Mouse (Mus musculus) forebrain, embryonic 13.5 days (tissue): Measurements from ENCODE around the gene Agap1. TPM values are rescaled to one million over a fixed set of nuclear protein-coding genes. Genes with fewer than 3 reads are reported as not detected.

Experiments used
- ATAC-seq: fragments of 200-750 bp; cut with Nextera tagmentation; 2 replicates; pipeline ENCODE4 v1.8.0; 2017
- H3K27ac ChIP-seq: fragments of 300-500 bp; sonication (generic); 2 replicates; pipeline ENCODE4 v1.5.1; 2015; ENCODE audit warnings: inconsistent platforms, mild to moderate bottlenecking, moderate library complexity
- H3K27me3 ChIP-seq: fragments of 300-500 bp; sonication (generic); 2 replicates; pipeline ENCODE4 v1.6.1; 2015; ENCODE audit warnings: mild to moderate bottlenecking, inconsistent platforms
- H3K36me3 ChIP-seq: fragments of 300-500 bp; sonication (generic); 2 replicates; pipeline ENCODE4 v1.6.1; 2015; ENCODE audit warnings: mild to moderate bottlenecking, inconsistent platforms; ENCODE audit not compliant: poor library complexity, severe bottlenecking
- H3K4me1 ChIP-seq: fragments of 300-500 bp; sonication (generic); 2 replicates; pipeline ENCODE4 v1.6.1; 2015; ENCODE audit warnings: inconsistent platforms
- H3K4me2 ChIP-seq: fragments of 300-500 bp; sonication (generic); 2 replicates; pipeline ENCODE4 v1.6.1; 2015; ENCODE audit warnings: inconsistent platforms, mild to moderate bottlenecking, moderate library complexity
- H3K4me3 ChIP-seq: fragments of 300-500 bp; sonication (generic); 2 replicates; pipeline ENCODE4 v1.5.1; 2015; ENCODE audit warnings: mild to moderate bottlenecking, inconsistent platforms
- H3K9ac ChIP-seq: fragments of 300-500 bp; sonication (generic); 2 replicates; pipeline ENCODE4 v1.6.1; 2015; ENCODE audit warnings: mild to moderate bottlenecking, inconsistent platforms
- H3K9me3 ChIP-seq: fragments of 300-500 bp; sonication (generic); replicated peaks from 2 replicates; pipeline ENCODE4 v1.6.1; 2016; ENCODE audit warnings: inconsistent platforms
- WGBS: fragments of 180-500 bp; shearing (Covaris S2); methylation state at CpG from one replicate; pipeline ENCODE4 v1.1.7; 2015; 5-methylcytosine and 5-hydroxymethylcytosine counted together
- polyA plus RNA-seq: library from polyadenylated mRNA; unstranded; fragments of >200 nt; fragmentation: Nextera tagmentation; extraction: Ambion mirVana; gene quantifications from 2 replicates; pipeline ENCODE4 v1.2.1, GENCODE M21; 2015

Gene Agap1
- polyA plus RNA-seq, 1 experiment from 2014 or later = 25.4 TPM

GRCm38 (mm10) chr1:89922883-89923641, 468.5 kb downstream of the Agap1 start:
- H3K9ac ChIP-seq = no peak overlapping the region
- peak overlapping the region; percentile 24 for H3K4me2 ChIP-seq
- no peaks in the 10 kb centered on the region for H3K36me3 ChIP-seq
- H3K4me1 ChIP-seq = peaks cover 41% of the 10 kb centered on the region
- peaks cover 100% of the 10 kb centered on the region for H3K27me3 ChIP-seq
- H3K4me3 ChIP-seq = 0 out of 2 replicates have a peak overlapping the region, but pooled peaks have one; percentile 12
- H3K27ac ChIP-seq = no peak overlapping the region
- H3K9me3 ChIP-seq = no peaks in the 10 kb centered on the region
- ATAC-seq = no peak
- WGBS = under 1% methylated on average over 39 of the region's 41 CpGs

DNA sequence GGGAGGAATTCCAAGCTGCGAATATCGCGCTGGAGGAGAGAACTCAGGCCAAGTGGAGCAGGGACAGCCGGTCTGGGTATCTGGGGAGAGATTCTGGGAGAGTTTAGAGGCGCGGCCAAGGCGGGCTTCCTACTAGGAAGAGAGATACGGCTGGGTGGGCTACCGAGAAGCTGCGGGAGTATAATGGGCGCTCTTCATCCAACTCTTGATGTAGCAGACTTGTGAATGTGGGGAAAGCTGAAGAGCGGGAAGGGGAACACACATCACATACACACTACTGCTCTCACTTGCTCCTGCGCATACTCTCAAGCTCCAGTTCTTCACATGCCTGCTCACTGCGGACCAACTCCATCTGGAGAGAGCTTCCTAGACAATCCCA, 469.0 kb downstream of the Agap1 start:
- WGBS = 3% methylated on average over 14 of the region's 14 CpGs
- peak overlapping the region; percentile 24 for H3K4me2 ChIP-seq
- no peaks in the 10 kb centered on the region for H3K36me3 ChIP-seq
- no peak overlapping the region for H3K27ac ChIP-seq
- no peak overlapping the region for H3K4me3 ChIP-seq
- peaks cover 100% of the 10 kb centered on the region for H3K27me3 ChIP-seq
- peaks cover 42% of the 10 kb centered on the region for H3K4me1 ChIP-seq
- no peak overlapping the region for H3K9ac ChIP-seq
- H3K9me3 ChIP-seq = no peaks in the 10 kb centered on the region
- no peak for ATAC-seq

- H3K9me3 ChIP-seq = no peaks in the 10 kb centered on the region
- 8% methylated on average over 12 of the region's 12 CpGs for WGBS
- H3K36me3 ChIP-seq = no peaks in the 10 kb centered on the region
- no peak for ATAC-seq
- peaks cover 100% of the 10 kb centered on the region for H3K27me3 ChIP-seq
- H3K9ac ChIP-seq = no peak overlapping the region
- no peak overlapping the region for H3K27ac ChIP-seq
- H3K4me1 ChIP-seq = peaks cover 58% of the 10 kb centered on the region
- peak overlapping the region; percentile 3; the same call in 1 of the 2 replicates for H3K4me3 ChIP-seq
- peak overlapping the region; percentile 11 for H3K4me2 ChIP-seq
Observed at GRCm38 (mm10) chr1:89925501-89926190, 471.0 kb downstream of the Agap1 start.

GRCm38 (mm10) chr1:89926583-89927060, 472.0 kb downstream of the Agap1 start:
- Histone ChIP-seq H3K9ac (0 out of 2 replicates have a peak overlapping the region, but pooled peaks have one; percentile 8), H3K4me3 (peak overlapping the region; percentile 42; the same call in 1 of the 2 replicates), H3K9me3 (no peaks in the 10 kb centered on the region), H3K27ac (no peak overlapping the region), H3K4me2 (peak overlapping the region; percentile 11), H3K36me3 (no peaks in the 10 kb centered on the region), H3K27me3 (peaks cover 100% of the 10 kb centered on the region), H3K4me1 (peaks cover 68% of the 10 kb centered on the region)
- no peak for ATAC-seq
- WGBS = 4% methylated on average over 9 of the region's 9 CpGs

GRCm38 (mm10) chr1:89927061-89927661, 472.6 kb downstream of the Agap1 start:
- Histone ChIP-seq H3K27ac (no peak overlapping the region), H3K9ac (0 out of 2 replicates have a peak overlapping the region, but pooled peaks have one; percentile 41), H3K9me3 (no peaks in the 10 kb centered on the region), H3K4me2 (peak overlapping the region; percentile 11), H3K27me3 (peaks cover 100% of the 10 kb centered on the region), H3K36me3 (no peaks in the 10 kb centered on the region), H3K4me3 (peak overlapping the region; percentile 42), H3K4me1 (peaks cover 73% of the 10 kb centered on the region)
- ATAC-seq = no peak
- WGBS = 1% methylated on average over 36 of the region's 36 CpGs

DNA sequence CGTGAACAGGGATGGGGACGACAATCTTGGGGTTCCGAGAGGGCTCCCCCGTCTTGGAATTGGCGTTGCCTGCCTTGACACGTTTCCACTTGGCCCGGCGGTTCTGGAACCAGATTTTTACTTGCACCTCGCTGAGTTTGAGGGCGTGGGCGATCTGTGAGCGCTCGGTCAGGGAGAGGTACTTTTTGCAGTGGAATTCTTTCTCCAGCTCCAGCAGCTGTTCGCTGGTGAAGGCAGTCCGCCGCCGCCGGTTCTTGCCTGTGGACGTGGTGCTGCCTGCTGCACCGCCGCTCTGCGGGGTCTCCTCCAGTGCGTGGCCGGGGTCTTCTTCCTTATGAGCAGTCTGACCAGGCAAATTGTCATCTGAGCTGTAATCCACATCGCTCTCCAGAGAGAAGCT, 474.1 kb downstream of the Agap1 start:
- Histone ChIP-seq H3K4me2 (peak overlapping the region; percentile 12), H3K36me3 (no peaks in the 10 kb centered on the region), H3K27ac (no peak overlapping the region), H3K9me3 (no peaks in the 10 kb centered on the region), H3K4me3 (peak overlapping the region; percentile 42), H3K27me3 (peaks cover 100% of the 10 kb centered on the region), H3K9ac (peak overlapping the region; percentile 6; the same call in 1 of the 2 replicates), H3K4me1 (peaks cover 74% of the 10 kb centered on the region)
- ATAC-seq = no peak
- 3% methylated on average over 25 of the region's 25 CpGs for WGBS

DNA sequence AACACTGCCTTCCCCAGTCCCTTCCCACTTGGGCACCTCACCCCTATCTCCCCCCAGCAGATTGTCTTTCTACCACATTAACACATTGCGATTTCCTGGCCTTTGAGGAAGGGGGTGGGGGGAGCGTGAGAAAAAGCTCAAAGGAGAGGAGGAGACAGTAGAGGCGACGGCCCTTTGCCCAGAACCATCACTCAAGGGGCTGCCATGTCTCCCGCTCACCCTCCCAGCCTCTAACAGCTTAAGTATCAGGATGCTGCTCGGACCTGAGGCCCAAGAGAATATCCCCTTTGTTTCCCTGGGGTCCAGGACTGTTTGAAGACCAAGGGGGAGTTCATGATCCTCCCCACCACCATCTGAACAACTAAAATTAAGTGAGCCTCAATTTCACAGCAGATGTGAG, 474.6 kb downstream of the Agap1 start:
- no peak for ATAC-seq
- H3K4me2 ChIP-seq = peak overlapping the region; percentile 12
- H3K27me3 ChIP-seq = peaks cover 100% of the 10 kb centered on the region
- no peaks in the 10 kb centered on the region for H3K36me3 ChIP-seq
- no peaks in the 10 kb centered on the region for H3K9me3 ChIP-seq
- peaks cover 75% of the 10 kb centered on the region for H3K4me1 ChIP-seq
- 1% methylated on average over 6 of the region's 6 CpGs for WGBS
- peak overlapping the region; percentile 42 for H3K4me3 ChIP-seq
- no peak overlapping the region for H3K27ac ChIP-seq
- no peak overlapping the region; the same call in 1 of the 2 replicates for H3K9ac ChIP-seq

- peaks cover 76% of the 10 kb centered on the region for H3K4me1 ChIP-seq
- peak overlapping the region; percentile 63 for H3K4me2 ChIP-seq
- peaks cover 100% of the 10 kb centered on the region for H3K27me3 ChIP-seq
- peak overlapping the region; percentile 42 for H3K4me3 ChIP-seq
- ATAC-seq = no peak
- under 1% methylated on average over 36 of the region's 55 CpGs for WGBS
- H3K9ac ChIP-seq = peak overlapping the region; percentile 60
- no peaks in the 10 kb centered on the region for H3K36me3 ChIP-seq
- H3K27ac ChIP-seq = peak overlapping the region; percentile 61
- no peaks in the 10 kb centered on the region for H3K9me3 ChIP-seq
Observed at GRCm38 (mm10) chr1:89929721-89930505, 475.3 kb downstream of the Agap1 start.

- peaks cover 75% of the 10 kb centered on the region for H3K4me1 ChIP-seq
- peaks cover 100% of the 10 kb centered on the region for H3K27me3 ChIP-seq
- H3K9ac ChIP-seq = peak overlapping the region; percentile 60
- peak; percentile 31 for ATAC-seq
- peak overlapping the region; percentile 63 for H3K4me2 ChIP-seq
- no peaks in the 10 kb centered on the region for H3K36me3 ChIP-seq
- H3K4me3 ChIP-seq = peak overlapping the region; percentile 42
- H3K9me3 ChIP-seq = no peaks in the 10 kb centered on the region
- WGBS = under 1% methylated on average over 45 of the region's 45 CpGs
- H3K27ac ChIP-seq = peak overlapping the region; percentile 61
Observed at GRCm38 (mm10) chr1:89930551-89930950, 475.9 kb downstream of the Agap1 start.

DNA sequence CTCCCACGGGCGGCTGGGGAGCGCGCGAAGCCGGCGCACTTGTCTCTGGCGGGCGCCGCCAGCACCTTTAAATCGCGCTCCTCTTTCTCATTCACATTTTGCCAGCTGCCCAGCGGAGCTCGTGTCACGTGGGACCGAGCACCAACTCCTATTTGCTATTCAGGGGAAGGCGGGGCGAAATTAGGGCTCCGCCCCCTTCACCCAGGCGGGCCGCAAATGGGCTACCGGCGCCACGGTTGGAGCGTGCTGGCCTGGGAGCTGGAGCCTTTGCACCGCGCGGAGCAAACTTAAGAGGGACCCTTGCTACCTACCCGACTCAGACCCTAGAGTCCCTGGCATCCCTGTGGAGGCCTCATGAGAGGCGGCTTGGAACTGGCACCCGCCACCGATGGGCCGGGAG, 476.5 kb downstream of the Agap1 start, which contains the start of gene Gbx2:
TSS of gene Gbx2 (minus strand) at position 60 of the 400 bp plus-strand sequence.
- ATAC-seq = peak; percentile 75
- Histone ChIP-seq H3K4me2 (peak within 1 kb of the TSS; percentile 63), H3K4me3 (peak within 1 kb of the TSS; percentile 42), H3K9ac (peak within 1 kb of the TSS; percentile 60), H3K27me3 (peaks cover 100% of the 10 kb centered on the region), H3K27ac (peak within 1 kb of the TSS; percentile 61), H3K36me3 (no peaks in the 10 kb centered on the region), H3K9me3 (no peaks in the 10 kb centered on the region), H3K4me1 (peaks cover 76% of the 10 kb centered on the region)
- under 1% methylated on average over 33 of the region's 33 CpGs for WGBS

DNA sequence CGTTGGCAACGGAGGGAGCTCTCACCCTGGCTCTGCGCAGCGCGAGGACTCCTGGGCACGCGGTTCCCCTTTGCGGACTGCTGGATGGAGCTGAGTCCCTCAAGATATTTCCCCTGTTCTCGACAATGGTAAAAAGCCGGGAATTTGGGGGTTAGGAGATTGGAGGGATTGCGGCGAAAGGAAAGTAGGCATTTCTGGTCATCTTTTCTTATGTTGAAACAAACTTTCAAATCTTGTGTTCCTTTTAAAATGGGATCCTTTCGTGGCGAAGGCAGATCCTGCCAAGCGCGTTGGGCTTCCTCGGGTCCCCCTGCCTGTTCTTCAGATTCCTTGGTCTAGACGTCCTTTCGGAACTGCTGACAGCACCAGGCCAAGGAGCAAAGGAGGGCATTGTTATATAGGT, 477.4 kb downstream of the Agap1 start:
- H3K4me3 ChIP-seq = peak overlapping the region; percentile 42
- no peak overlapping the region for H3K9ac ChIP-seq
- under 1% methylated on average over 19 of the region's 19 CpGs for whole genome bisulfite sequencing
- no peak overlapping the region for H3K27ac ChIP-seq
- no peaks in the 10 kb centered on the region for H3K9me3 ChIP-seq
- H3K4me2 ChIP-seq = peak overlapping the region; percentile 63
- no peaks in the 10 kb centered on the region for H3K36me3 ChIP-seq
- peaks cover 100% of the 10 kb centered on the region for H3K27me3 ChIP-seq
- ATAC-seq = no peak
- H3K4me1 ChIP-seq = peaks cover 71% of the 10 kb centered on the region
